Mouse (Mus musculus): Measurements from ENCODE around the gene Bcl2l11. TPM values are rescaled to one million over a fixed set of nuclear protein-coding genes. Genes with fewer than 3 reads are reported as not detected.
A peak's percentile ranks its signal among the peaks of the same experiment; 100 is the strongest.

Gene Bcl2l11
- 20.2 and 24.5 TPM in 2 replicates for polyA plus RNA-seq (2014; fragmentation: Nextera tagmentation; extraction: Ambion mirVana)

- ATAC-seq (replicated peaks; ENCODE audit: insufficient number of reproducible peaks, low FRiP score, low TSS enrichment, low read depth) (peak; percentile 82), DNase-seq (ENCODE audit: low spot score) (peak; percentile 97)
- Histone ChIP-seq H3K36me3 (replicated peaks; ENCODE audit: control insufficient read depth, insufficient read depth, low read depth, low read length) (no peaks in the 10 kb centered on the region), H3K4me2 (ENCODE audit: low read depth, low read length) (peak within 1 kb of the TSS; percentile 94), H3K4me3 (ENCODE audit: low read depth, low read length) (peak within 1 kb of the TSS; percentile 67), H3K27ac (replicated peaks; ENCODE audit: low read depth, low read length) (peak within 1 kb of the TSS; percentile 10; the same call in 1 of the 2 replicates), H3K9ac (replicated peaks; ENCODE audit: low read length) (peak within 1 kb of the TSS; percentile 82), H3K9me3 (replicated peaks; ENCODE audit: control insufficient read depth, low read length) (no peaks in the 10 kb centered on the region), H3K27me3 (ENCODE audit: control insufficient read depth, insufficient read depth, low read length) (peaks cover 6% of the 10 kb centered on the region), H3K4me1 (ENCODE audit: control insufficient read depth, insufficient read depth, low read length) (peaks cover 2% of the 10 kb centered on the region; the same call in 1 of the 2 replicates)
- under 1% methylated on average over 76 of the region's 76 CpGs for WGBS
Observed at GRCm38 (mm10) chr2:128125635-128126470, at the start of gene Bcl2l11. Gene Bcl2l11 (plus strand): TSS chr2:128126038.

GRCm38 (mm10) chr2:128076936-128077335 is 48.9 kb upstream of the Bcl2l11 start:
- Histone ChIP-seq H3K9me3 (replicated peaks; ENCODE audit: control insufficient read depth, low read length) (no peaks in the 10 kb centered on the region), H3K4me2 (ENCODE audit: low read depth, low read length) (no peak overlapping the region), H3K9ac (replicated peaks; ENCODE audit: low read length) (no peak overlapping the region), H3K36me3 (replicated peaks; ENCODE audit: control insufficient read depth, insufficient read depth, low read depth, low read length) (no peaks in the 10 kb centered on the region), H3K27ac (replicated peaks; ENCODE audit: low read depth, low read length) (no peak overlapping the region), H3K4me1 (ENCODE audit: control insufficient read depth, insufficient read depth, low read length) (no peaks in the 10 kb centered on the region), H3K4me3 (ENCODE audit: low read depth, low read length) (no peak overlapping the region), H3K27me3 (ENCODE audit: control insufficient read depth, insufficient read depth, low read length) (no peaks in the 10 kb centered on the region)
- ATAC-seq (replicated peaks; ENCODE audit: insufficient number of reproducible peaks, low FRiP score, low TSS enrichment, low read depth) (no peak), DNase-seq (ENCODE audit: low spot score) (no peak)
- WGBS: 82% methylated on average over 4 of the region's 4 CpGs

DNA sequence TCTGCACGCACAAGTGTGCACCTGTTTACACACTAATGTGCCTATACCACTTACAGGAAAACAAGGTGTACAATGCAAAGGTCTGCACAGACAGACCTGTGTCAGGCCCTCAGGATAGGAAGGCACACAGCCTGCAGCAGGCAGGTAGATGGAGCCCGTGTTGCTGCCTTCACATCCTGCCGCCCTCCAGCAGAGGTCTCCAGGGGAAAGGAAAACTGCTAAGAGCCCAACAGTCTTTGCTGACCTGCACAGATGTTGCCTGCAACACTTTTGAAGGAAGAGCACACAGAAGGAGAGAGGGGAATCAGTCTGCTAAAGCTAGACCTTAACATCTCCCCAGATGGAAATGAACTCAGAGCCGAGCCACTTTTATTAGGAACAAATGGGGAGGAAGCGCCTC is 47.0 kb upstream of the Bcl2l11 start:
- Histone ChIP-seq H3K4me2 (ENCODE audit: low read depth, low read length) (no peak overlapping the region), H3K9ac (replicated peaks; ENCODE audit: low read length) (no peak overlapping the region), H3K4me3 (ENCODE audit: low read depth, low read length) (no peak overlapping the region), H3K27ac (replicated peaks; ENCODE audit: low read depth, low read length) (no peak overlapping the region), H3K36me3 (replicated peaks; ENCODE audit: control insufficient read depth, insufficient read depth, low read depth, low read length) (no peaks in the 10 kb centered on the region), H3K27me3 (ENCODE audit: control insufficient read depth, insufficient read depth, low read length) (no peaks in the 10 kb centered on the region), H3K9me3 (replicated peaks; ENCODE audit: control insufficient read depth, low read length) (no peaks in the 10 kb centered on the region), H3K4me1 (ENCODE audit: control insufficient read depth, insufficient read depth, low read length) (no peaks in the 10 kb centered on the region)
- WGBS: 42% methylated on average over 5 of the region's 5 CpGs
- peak; percentile 48 for DNase-seq (ENCODE audit: low spot score)
- no peak for ATAC-seq (replicated peaks; ENCODE audit: insufficient number of reproducible peaks, low FRiP score, low TSS enrichment, low read depth)

- H3K4me2 ChIP-seq (ENCODE audit: low read depth, low read length): no peak overlapping the region
- no peak for DNase-seq (ENCODE audit: low spot score)
- ATAC-seq (replicated peaks; ENCODE audit: insufficient number of reproducible peaks, low FRiP score, low TSS enrichment, low read depth): no peak
- no peaks in the 10 kb centered on the region; the same call in 1 of the 2 replicates for H3K4me1 ChIP-seq (ENCODE audit: control insufficient read depth, insufficient read depth, low read length)
- no peak overlapping the region for H3K4me3 ChIP-seq (ENCODE audit: low read depth, low read length)
- WGBS: 53% methylated on average over 6 of the region's 6 CpGs
- H3K27me3 ChIP-seq (ENCODE audit: control insufficient read depth, insufficient read depth, low read length): no peaks in the 10 kb centered on the region
- H3K9me3 ChIP-seq (replicated peaks; ENCODE audit: control insufficient read depth, low read length): no peaks in the 10 kb centered on the region
- no peak overlapping the region for H3K27ac ChIP-seq (replicated peaks; ENCODE audit: low read depth, low read length)
- H3K9ac ChIP-seq (replicated peaks; ENCODE audit: low read length): no peak overlapping the region
- H3K36me3 ChIP-seq (replicated peaks; ENCODE audit: control insufficient read depth, insufficient read depth, low read depth, low read length): no peaks in the 10 kb centered on the region
Observed at GRCm38 (mm10) chr2:128079316-128079715, 46.5 kb upstream of the Bcl2l11 start.

DNA sequence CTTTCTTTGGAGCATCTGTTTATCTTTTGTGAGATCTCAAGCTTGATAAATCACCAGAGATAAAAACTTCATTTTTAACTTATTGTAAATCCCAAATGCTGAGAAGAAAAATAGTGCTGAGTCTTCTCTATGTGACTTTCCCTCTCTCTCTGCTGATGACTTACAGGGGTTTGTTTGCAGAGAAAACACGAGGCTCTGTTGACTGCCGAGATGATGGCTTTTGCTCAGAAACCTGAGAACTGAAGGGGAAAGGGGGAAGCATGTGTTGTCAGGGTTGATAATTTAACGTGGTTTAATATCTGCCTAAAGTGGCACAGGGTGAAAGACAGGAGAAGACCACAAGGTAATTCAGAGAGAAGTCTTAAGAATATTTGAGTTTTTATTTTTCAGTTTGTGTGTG is 42.0 kb upstream of the Bcl2l11 start:
- Histone ChIP-seq H3K36me3 (replicated peaks; ENCODE audit: control insufficient read depth, insufficient read depth, low read depth, low read length) (no peaks in the 10 kb centered on the region), H3K4me2 (ENCODE audit: low read depth, low read length) (no peak overlapping the region), H3K9me3 (replicated peaks; ENCODE audit: control insufficient read depth, low read length) (no peaks in the 10 kb centered on the region), H3K4me3 (ENCODE audit: low read depth, low read length) (no peak overlapping the region), H3K27ac (replicated peaks; ENCODE audit: low read depth, low read length) (no peak overlapping the region), H3K4me1 (ENCODE audit: control insufficient read depth, insufficient read depth, low read length) (no peaks in the 10 kb centered on the region; the same call in 1 of the 2 replicates), H3K27me3 (ENCODE audit: control insufficient read depth, insufficient read depth, low read length) (no peaks in the 10 kb centered on the region), H3K9ac (replicated peaks; ENCODE audit: low read length) (no peak overlapping the region)
- WGBS: 7% methylated on average over 3 of the region's 3 CpGs
- ATAC-seq (replicated peaks; ENCODE audit: insufficient number of reproducible peaks, low FRiP score, low TSS enrichment, low read depth) (no peak), DNase-seq (ENCODE audit: low spot score) (no peak)

GRCm38 (mm10) chr2:128084607-128085006 is 41.2 kb upstream of the Bcl2l11 start:
- Histone ChIP-seq H3K4me2 (ENCODE audit: low read depth, low read length) (no peak overlapping the region), H3K9me3 (replicated peaks; ENCODE audit: control insufficient read depth, low read length) (no peaks in the 10 kb centered on the region), H3K27ac (replicated peaks; ENCODE audit: low read depth, low read length) (no peak overlapping the region), H3K36me3 (replicated peaks; ENCODE audit: control insufficient read depth, insufficient read depth, low read depth, low read length) (no peaks in the 10 kb centered on the region), H3K4me3 (ENCODE audit: low read depth, low read length) (no peak overlapping the region), H3K4me1 (ENCODE audit: control insufficient read depth, insufficient read depth, low read length) (no peaks in the 10 kb centered on the region; the same call in 1 of the 2 replicates), H3K27me3 (ENCODE audit: control insufficient read depth, insufficient read depth, low read length) (no peaks in the 10 kb centered on the region), H3K9ac (replicated peaks; ENCODE audit: low read length) (no peak overlapping the region)
- DNase-seq (ENCODE audit: low spot score): no peak
- 86% methylated on average over 5 of the region's 5 CpGs for WGBS
- no peak for ATAC-seq (replicated peaks; ENCODE audit: insufficient number of reproducible peaks, low FRiP score, low TSS enrichment, low read depth)

GRCm38 (mm10) chr2:128085481-128085880 is 40.4 kb upstream of the Bcl2l11 start:
- ATAC-seq (replicated peaks; ENCODE audit: insufficient number of reproducible peaks, low FRiP score, low TSS enrichment, low read depth): no peak
- no peak overlapping the region for H3K27ac ChIP-seq (replicated peaks; ENCODE audit: low read depth, low read length)
- no peak overlapping the region for H3K4me3 ChIP-seq (ENCODE audit: low read depth, low read length)
- no peaks in the 10 kb centered on the region for H3K36me3 ChIP-seq (replicated peaks; ENCODE audit: control insufficient read depth, insufficient read depth, low read depth, low read length)
- H3K27me3 ChIP-seq (ENCODE audit: control insufficient read depth, insufficient read depth, low read length): no peaks in the 10 kb centered on the region
- 89% methylated on average over 1 of the region's 1 CpGs for WGBS
- H3K4me2 ChIP-seq (ENCODE audit: low read depth, low read length): no peak overlapping the region
- no peak for DNase-seq (ENCODE audit: low spot score)
- H3K9me3 ChIP-seq (replicated peaks; ENCODE audit: control insufficient read depth, low read length): no peaks in the 10 kb centered on the region
- H3K4me1 ChIP-seq (ENCODE audit: control insufficient read depth, insufficient read depth, low read length): no peaks in the 10 kb centered on the region; the same call in 1 of the 2 replicates
- no peak overlapping the region for H3K9ac ChIP-seq (replicated peaks; ENCODE audit: low read length)

DNA sequence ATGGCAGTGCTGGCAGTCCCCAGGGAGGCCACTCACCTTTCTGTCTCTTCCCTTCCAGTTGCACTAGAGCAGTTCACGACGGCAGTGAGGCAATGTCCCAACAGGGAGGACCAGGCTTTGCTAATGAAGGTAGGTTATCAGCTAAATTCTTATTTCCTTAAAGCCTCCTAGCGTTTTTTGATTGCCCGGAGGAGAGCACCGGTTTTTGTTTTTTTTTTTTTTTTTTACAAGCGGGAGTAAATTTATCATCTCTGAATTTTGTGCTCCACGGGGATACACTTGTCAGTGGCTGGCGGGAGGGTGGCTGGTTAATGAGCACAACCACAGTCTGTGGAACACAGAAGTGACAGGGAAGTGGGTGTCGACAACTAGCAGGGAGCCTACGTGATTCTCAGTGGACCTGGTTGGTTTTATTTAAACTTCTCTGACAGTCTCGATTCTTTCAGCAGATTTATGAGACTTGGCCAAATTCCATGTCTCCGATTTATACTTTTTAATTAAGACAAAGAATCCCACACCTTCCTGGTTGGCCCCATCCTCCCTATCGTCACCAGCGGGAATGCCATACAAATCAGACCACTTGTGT is 39.4 kb upstream of the Bcl2l11 start:
- ATAC-seq (replicated peaks; ENCODE audit: insufficient number of reproducible peaks, low FRiP score, low TSS enrichment, low read depth): no peak
- Histone ChIP-seq H3K4me3 (ENCODE audit: low read depth, low read length) (no peak overlapping the region), H3K36me3 (replicated peaks; ENCODE audit: control insufficient read depth, insufficient read depth, low read depth, low read length) (no peaks in the 10 kb centered on the region), H3K27ac (replicated peaks; ENCODE audit: low read depth, low read length) (no peak overlapping the region), H3K9ac (replicated peaks; ENCODE audit: low read length) (no peak overlapping the region), H3K27me3 (ENCODE audit: control insufficient read depth, insufficient read depth, low read length) (no peaks in the 10 kb centered on the region), H3K4me1 (ENCODE audit: control insufficient read depth, insufficient read depth, low read length) (no peaks in the 10 kb centered on the region; the same call in 1 of the 2 replicates), H3K4me2 (ENCODE audit: low read depth, low read length) (no peak overlapping the region), H3K9me3 (replicated peaks; ENCODE audit: control insufficient read depth, low read length) (no peaks in the 10 kb centered on the region)
- WGBS: 76% methylated on average over 14 of the region's 14 CpGs
- DNase-seq (ENCODE audit: low spot score): no peak

Data from embryonic facial prominence, embryonic 11.5 days (tissue).